Mouse (Mus musculus): ENCODE measurements around the gene Nlrc4. TPM values are rescaled to one million over a fixed set of nuclear protein-coding genes. Genes with fewer than 3 reads are reported as not detected.

The Nlrc4 gene
- polyA plus RNA-seq, 1 experiment from 2014 or later = 0.41 TPM

DNA sequence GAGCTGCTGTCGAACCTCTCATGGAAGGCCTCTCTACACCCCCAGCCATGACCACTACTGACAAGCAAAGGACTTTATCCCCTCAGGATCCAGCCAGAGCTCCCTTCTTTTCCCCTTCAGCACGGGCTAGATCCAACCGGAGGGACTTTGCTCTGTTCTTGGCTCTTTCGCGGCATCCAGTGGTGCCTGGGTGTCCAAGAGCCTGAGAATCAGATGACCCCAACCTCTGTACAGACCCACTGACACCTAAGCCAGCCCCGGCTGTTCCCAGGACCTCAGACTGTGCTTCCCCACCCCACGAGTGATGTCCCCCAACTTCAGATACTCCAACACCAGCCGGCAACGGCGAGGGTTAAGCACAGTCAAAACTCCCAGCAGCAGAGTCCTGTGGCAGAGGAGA, 9.2 kb downstream of the Nlrc4 start:
- Histone ChIP-seq H3K27ac (ENCODE audit: low read depth, low read length) (no peak overlapping the region), H3K4me3 (ENCODE audit: low read length) (no peak overlapping the region), H3K9ac (ENCODE audit: low read depth, low read length) (no peak overlapping the region), H3K4me1 (ENCODE audit: control insufficient read depth, insufficient read depth, low read length) (no peaks in the 10 kb centered on the region), H3K27me3 (ENCODE audit: control insufficient read depth, insufficient read depth, low read length) (no peaks in the 10 kb centered on the region), H3K36me3 (ENCODE audit: control insufficient read depth, insufficient read depth, low read length) (no peaks in the 10 kb centered on the region), H3K9me3 (ENCODE audit: control insufficient read depth, low read length) (no peaks in the 10 kb centered on the region), H3K4me2 (replicated peaks; ENCODE audit: low read depth, low read length) (no peak overlapping the region)
- WGBS = 87% methylated on average over 10 of the region's 10 CpGs
- ATAC-seq (ENCODE audit: low FRiP score, low TSS enrichment) = no peak

DNA sequence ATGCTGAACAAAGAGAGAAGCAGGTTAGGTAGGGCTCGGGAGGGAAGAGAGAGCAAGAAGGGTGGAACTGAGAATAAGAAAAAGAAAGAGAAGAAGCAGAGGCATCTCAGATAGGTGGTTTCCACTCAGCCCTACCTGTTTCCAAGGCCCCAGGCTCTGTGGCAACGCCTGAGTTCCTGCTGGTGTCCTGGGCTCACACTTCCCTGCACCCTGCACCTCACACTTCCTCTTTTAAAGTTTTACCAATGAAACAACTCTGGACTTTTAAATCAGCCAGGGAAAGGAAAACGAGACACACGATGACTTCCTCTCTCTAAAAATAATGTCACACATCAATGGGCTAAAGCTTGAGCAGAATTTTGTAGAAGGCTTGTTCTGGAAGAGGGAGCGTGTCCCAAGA, 18.5 kb downstream of the Nlrc4 start:
- no peak overlapping the region for H3K4me3 ChIP-seq (ENCODE audit: low read length)
- WGBS = 70% methylated on average over 5 of the region's 5 CpGs
- H3K36me3 ChIP-seq (ENCODE audit: control insufficient read depth, insufficient read depth, low read length) = no peaks in the 10 kb centered on the region
- no peak overlapping the region for H3K27ac ChIP-seq (ENCODE audit: low read depth, low read length)
- H3K9me3 ChIP-seq (ENCODE audit: control insufficient read depth, low read length) = no peaks in the 10 kb centered on the region
- no peaks in the 10 kb centered on the region for H3K4me1 ChIP-seq (ENCODE audit: control insufficient read depth, insufficient read depth, low read length)
- H3K4me2 ChIP-seq (replicated peaks; ENCODE audit: low read depth, low read length) = no peak overlapping the region
- no peak for ATAC-seq (ENCODE audit: low FRiP score, low TSS enrichment)
- H3K9ac ChIP-seq (ENCODE audit: low read depth, low read length) = no peak overlapping the region
- H3K27me3 ChIP-seq (ENCODE audit: control insufficient read depth, insufficient read depth, low read length) = no peaks in the 10 kb centered on the region

DNA sequence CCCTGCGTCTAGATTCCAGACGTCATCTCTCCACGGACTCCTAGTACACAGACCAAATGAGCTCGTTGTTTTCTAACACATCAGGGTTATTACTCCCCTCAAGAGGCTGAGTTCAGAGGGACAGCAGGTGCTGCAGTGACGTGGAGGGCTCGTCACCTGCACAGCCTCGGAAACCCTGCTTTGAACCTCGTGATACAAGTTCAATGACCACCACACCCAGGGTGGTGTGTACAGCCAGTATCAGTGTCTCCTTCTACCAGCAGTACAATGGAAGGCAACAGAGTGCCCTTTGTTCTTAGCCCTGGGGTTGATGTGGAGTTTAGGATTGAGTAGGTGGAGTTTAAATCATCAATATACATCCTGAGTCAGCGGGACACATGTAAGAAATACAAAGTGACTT, 21.2 kb downstream of the Nlrc4 start:
- H3K4me2 ChIP-seq (replicated peaks; ENCODE audit: low read depth, low read length) = no peak overlapping the region
- no peaks in the 10 kb centered on the region for H3K36me3 ChIP-seq (ENCODE audit: control insufficient read depth, insufficient read depth, low read length)
- ATAC-seq (ENCODE audit: low FRiP score, low TSS enrichment) = no peak
- no peak overlapping the region for H3K9ac ChIP-seq (ENCODE audit: low read depth, low read length)
- 80% methylated on average over 9 of the region's 9 CpGs for WGBS
- no peaks in the 10 kb centered on the region for H3K9me3 ChIP-seq (ENCODE audit: control insufficient read depth, low read length)
- H3K4me3 ChIP-seq (ENCODE audit: low read length) = no peak overlapping the region
- H3K4me1 ChIP-seq (ENCODE audit: control insufficient read depth, insufficient read depth, low read length) = no peaks in the 10 kb centered on the region
- H3K27me3 ChIP-seq (ENCODE audit: control insufficient read depth, insufficient read depth, low read length) = no peaks in the 10 kb centered on the region
- no peak overlapping the region for H3K27ac ChIP-seq (ENCODE audit: low read depth, low read length)

DNA sequence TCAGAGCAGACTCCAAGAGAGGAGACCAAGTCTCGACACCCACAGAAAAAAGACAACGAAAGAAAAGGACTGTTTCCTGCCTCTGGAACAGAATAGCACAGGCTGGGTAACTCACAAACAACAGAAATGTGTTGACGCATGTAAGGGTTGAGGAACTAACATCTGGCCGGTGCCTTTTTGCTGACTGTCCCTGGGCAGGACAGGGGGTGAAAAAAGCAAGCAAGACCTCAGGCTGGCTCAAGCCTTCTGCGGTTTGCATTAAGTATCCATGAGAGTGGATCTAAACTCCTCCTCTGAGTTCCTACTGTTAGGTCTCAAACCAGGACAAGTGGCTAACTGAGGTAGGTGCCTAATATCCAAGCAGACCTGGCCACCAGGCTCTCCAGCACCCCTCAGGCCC, 26.3 kb downstream of the Nlrc4 start:
- Histone ChIP-seq H3K4me2 (replicated peaks; ENCODE audit: low read depth, low read length) (no peak overlapping the region), H3K9me3 (ENCODE audit: control insufficient read depth, low read length) (no peaks in the 10 kb centered on the region), H3K27ac (ENCODE audit: low read depth, low read length) (no peak overlapping the region), H3K27me3 (ENCODE audit: control insufficient read depth, insufficient read depth, low read length) (no peaks in the 10 kb centered on the region), H3K4me1 (ENCODE audit: control insufficient read depth, insufficient read depth, low read length) (no peaks in the 10 kb centered on the region), H3K9ac (ENCODE audit: low read depth, low read length) (no peak overlapping the region), H3K4me3 (ENCODE audit: low read length) (no peak overlapping the region), H3K36me3 (ENCODE audit: control insufficient read depth, insufficient read depth, low read length) (no peaks in the 10 kb centered on the region)
- no peak for ATAC-seq (ENCODE audit: low FRiP score, low TSS enrichment)
- WGBS = 87% methylated on average over 5 of the region's 5 CpGs

DNA sequence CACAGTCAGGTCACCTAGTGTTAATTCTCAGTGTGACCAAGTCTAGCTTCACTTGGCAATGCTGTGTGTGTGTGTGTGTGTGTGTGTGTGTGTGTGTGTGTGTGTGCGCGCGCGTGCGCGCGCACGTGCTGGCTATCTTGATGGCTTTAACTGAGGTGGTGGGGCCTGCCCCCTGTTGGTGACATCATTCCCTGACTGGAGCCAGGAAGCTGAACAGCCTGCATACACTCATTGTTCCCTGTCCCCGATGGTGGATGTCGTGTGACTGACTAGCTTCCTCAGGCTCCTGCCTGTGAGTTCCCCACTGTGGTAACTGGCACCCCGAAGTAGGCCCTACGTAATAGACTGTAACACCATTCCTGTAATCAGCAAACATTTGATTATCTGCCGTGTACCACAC, 27.5 kb downstream of the Nlrc4 start:
- WGBS = 83% methylated on average over 13 of the region's 13 CpGs
- Histone ChIP-seq H3K4me2 (replicated peaks; ENCODE audit: low read depth, low read length) (no peak overlapping the region), H3K4me1 (ENCODE audit: control insufficient read depth, insufficient read depth, low read length) (no peaks in the 10 kb centered on the region), H3K27me3 (ENCODE audit: control insufficient read depth, insufficient read depth, low read length) (no peaks in the 10 kb centered on the region), H3K36me3 (ENCODE audit: control insufficient read depth, insufficient read depth, low read length) (peaks cover 7% of the 10 kb centered on the region; the same call in 1 of the 2 replicates), H3K27ac (ENCODE audit: low read depth, low read length) (no peak overlapping the region), H3K9me3 (ENCODE audit: control insufficient read depth, low read length) (no peaks in the 10 kb centered on the region), H3K9ac (ENCODE audit: low read depth, low read length) (no peak overlapping the region), H3K4me3 (ENCODE audit: low read length) (no peak overlapping the region)
- no peak for ATAC-seq (ENCODE audit: low FRiP score, low TSS enrichment)

DNA sequence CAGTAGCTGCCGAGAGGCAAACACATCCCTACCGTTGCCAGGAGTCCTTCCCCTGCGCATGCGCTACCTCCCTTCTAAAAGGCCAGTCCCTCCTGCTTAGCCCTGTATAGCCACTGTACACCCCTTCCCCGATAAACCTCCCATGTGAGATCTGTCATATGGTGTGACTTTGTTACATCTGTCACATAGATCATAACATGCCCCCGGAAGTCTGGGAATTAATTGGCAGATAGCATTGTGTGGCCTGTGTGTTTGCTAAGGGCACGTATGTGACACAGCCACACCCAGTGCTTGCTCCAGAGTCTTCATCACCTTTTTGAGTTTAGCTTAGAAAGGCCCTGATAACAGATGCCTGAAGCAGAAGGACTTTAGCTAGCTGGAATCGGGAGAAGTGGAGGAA, 28.9 kb downstream of the Nlrc4 start:
- no peak overlapping the region for H3K4me2 ChIP-seq (replicated peaks; ENCODE audit: low read depth, low read length)
- no peak for ATAC-seq (ENCODE audit: low FRiP score, low TSS enrichment)
- H3K9me3 ChIP-seq (ENCODE audit: control insufficient read depth, low read length) = no peaks in the 10 kb centered on the region
- 87% methylated on average over 8 of the region's 8 CpGs for WGBS
- no peaks in the 10 kb centered on the region for H3K27me3 ChIP-seq (ENCODE audit: control insufficient read depth, insufficient read depth, low read length)
- peaks cover 8% of the 10 kb centered on the region; the same call in 1 of the 2 replicates for H3K36me3 ChIP-seq (ENCODE audit: control insufficient read depth, insufficient read depth, low read length)
- no peak overlapping the region for H3K9ac ChIP-seq (ENCODE audit: low read depth, low read length)
- no peaks in the 10 kb centered on the region for H3K4me1 ChIP-seq (ENCODE audit: control insufficient read depth, insufficient read depth, low read length)
- no peak overlapping the region for H3K4me3 ChIP-seq (ENCODE audit: low read length)
- H3K27ac ChIP-seq (ENCODE audit: low read depth, low read length) = no peak overlapping the region

DNA sequence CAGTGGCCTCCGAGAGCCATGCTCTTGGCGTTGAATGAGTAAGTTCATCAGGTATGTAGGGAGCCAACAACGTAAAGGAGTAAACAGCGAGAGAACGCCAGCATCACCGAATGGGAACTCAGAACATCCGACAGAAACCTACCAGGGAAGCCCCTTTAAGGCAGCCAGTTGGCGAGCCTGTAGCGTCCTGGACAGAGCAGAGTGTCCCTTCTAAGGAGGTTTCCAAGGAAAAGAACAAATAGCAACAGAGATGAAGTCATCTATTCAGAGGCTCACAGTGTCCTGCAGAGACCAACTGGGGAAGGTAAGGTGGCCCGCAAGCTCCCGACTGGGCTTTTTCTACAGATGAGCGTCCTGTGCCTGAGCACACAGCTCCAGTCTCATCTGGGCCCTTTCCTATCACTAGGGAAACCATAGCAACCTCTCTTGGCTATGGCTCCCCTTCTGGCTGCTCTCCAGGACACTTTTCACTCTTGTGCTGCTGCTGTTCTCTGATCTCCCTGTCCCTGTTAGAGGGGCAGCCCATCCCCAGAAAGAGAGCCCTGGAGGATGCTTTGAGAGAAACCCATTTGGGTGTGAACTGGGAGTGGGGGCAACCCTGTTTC, 34.4 kb downstream of the Nlrc4 start:
- H3K27me3 ChIP-seq (ENCODE audit: control insufficient read depth, insufficient read depth, low read length) = no peaks in the 10 kb centered on the region
- 95% methylated on average over 12 of the region's 12 CpGs for WGBS
- no peak overlapping the region for H3K4me2 ChIP-seq (replicated peaks; ENCODE audit: low read depth, low read length)
- H3K9me3 ChIP-seq (ENCODE audit: control insufficient read depth, low read length) = no peaks in the 10 kb centered on the region
- peaks cover 54% of the 10 kb centered on the region for H3K36me3 ChIP-seq (ENCODE audit: control insufficient read depth, insufficient read depth, low read length)
- ATAC-seq (ENCODE audit: low FRiP score, low TSS enrichment) = no peak
- no peak overlapping the region for H3K9ac ChIP-seq (ENCODE audit: low read depth, low read length)
- H3K4me3 ChIP-seq (ENCODE audit: low read length) = no peak overlapping the region
- no peak overlapping the region for H3K27ac ChIP-seq (ENCODE audit: low read depth, low read length)
- H3K4me1 ChIP-seq (ENCODE audit: control insufficient read depth, insufficient read depth, low read length) = no peaks in the 10 kb centered on the region

DNA sequence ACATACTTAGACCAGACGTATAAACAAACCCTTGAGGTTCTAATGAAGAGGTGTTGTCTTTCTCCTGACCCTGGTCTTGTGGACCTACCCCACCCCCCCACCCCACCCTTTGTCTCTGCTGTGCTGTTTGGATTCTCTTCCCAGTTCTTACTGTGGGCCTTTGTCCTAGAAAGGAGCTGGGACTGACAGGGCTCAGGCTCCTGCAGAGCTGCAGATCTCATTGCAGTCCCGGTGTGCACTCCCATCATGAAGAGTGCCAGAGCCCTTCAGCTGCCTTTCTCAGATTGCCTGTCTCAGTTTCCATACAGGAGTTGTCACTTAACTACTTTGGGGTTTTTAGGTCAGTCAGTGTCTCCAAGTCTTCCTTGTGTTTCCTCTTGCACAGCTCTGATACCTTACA, 38.3 kb downstream of the Nlrc4 start:
- Histone ChIP-seq H3K4me2 (replicated peaks; ENCODE audit: low read depth, low read length) (no peak overlapping the region), H3K4me1 (ENCODE audit: control insufficient read depth, insufficient read depth, low read length) (no peaks in the 10 kb centered on the region), H3K36me3 (ENCODE audit: control insufficient read depth, insufficient read depth, low read length) (peaks cover 68% of the 10 kb centered on the region), H3K27ac (ENCODE audit: low read depth, low read length) (no peak overlapping the region), H3K27me3 (ENCODE audit: control insufficient read depth, insufficient read depth, low read length) (no peaks in the 10 kb centered on the region), H3K9ac (ENCODE audit: low read depth, low read length) (no peak overlapping the region), H3K9me3 (ENCODE audit: control insufficient read depth, low read length) (no peaks in the 10 kb centered on the region), H3K4me3 (ENCODE audit: low read length) (no peak overlapping the region)
- WGBS = 84% methylated on average over 2 of the region's 2 CpGs
- ATAC-seq (ENCODE audit: low FRiP score, low TSS enrichment) = no peak

DNA sequence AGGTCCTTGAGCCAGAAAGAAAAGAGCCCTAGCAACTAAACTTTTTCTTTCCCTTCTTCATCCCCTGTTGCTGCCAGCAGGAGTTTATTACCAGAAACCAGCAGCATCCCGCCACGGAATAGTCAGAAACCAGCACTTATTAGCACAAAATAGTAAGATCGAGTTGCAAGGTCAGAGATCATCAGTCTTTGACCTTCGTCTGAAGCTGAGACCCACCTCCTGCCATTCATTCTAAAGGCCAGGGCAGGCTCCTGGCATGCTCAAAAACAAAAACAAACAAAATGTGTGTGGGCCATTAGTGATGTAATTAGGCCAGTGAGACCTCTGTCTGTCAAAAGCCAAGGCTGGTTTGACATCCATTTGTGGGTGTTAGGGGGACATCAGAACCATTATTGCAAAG, 40.8 kb downstream of the Nlrc4 start:
- H3K36me3 ChIP-seq (ENCODE audit: control insufficient read depth, insufficient read depth, low read length) = peaks cover 72% of the 10 kb centered on the region
- H3K9me3 ChIP-seq (ENCODE audit: control insufficient read depth, low read length) = no peaks in the 10 kb centered on the region

More for the DNA sequence above, 40.8 kb downstream of the Nlrc4 start:
- 46% methylated on average over 4 of the region's 4 CpGs for WGBS
- no peak overlapping the region for H3K4me2 ChIP-seq (replicated peaks; ENCODE audit: low read depth, low read length)
- H3K27me3 ChIP-seq (ENCODE audit: control insufficient read depth, insufficient read depth, low read length) = no peaks in the 10 kb centered on the region
- no peak for ATAC-seq (ENCODE audit: low FRiP score, low TSS enrichment)
- H3K9ac ChIP-seq (ENCODE audit: low read depth, low read length) = no peak overlapping the region
- no peak overlapping the region for H3K4me3 ChIP-seq (ENCODE audit: low read length)
- no peak overlapping the region for H3K27ac ChIP-seq (ENCODE audit: low read depth, low read length)
- no peaks in the 10 kb centered on the region for H3K4me1 ChIP-seq (ENCODE audit: control insufficient read depth, insufficient read depth, low read length)
